Mouse (Mus musculus) inflammation-experienced regulatory T-cells, adult 16 weeks (primary cell): ENCODE measurements around the gene 4930596D02Rik. TPM values are rescaled to one million over a fixed set of nuclear protein-coding genes. Genes with fewer than 3 reads are reported as not detected.

Source experiments
- polyA plus RNA-seq: library from polyadenylated mRNA; unstranded; fragments of 100-300 nt; shearing (Covaris generic); gene quantifications from one replicate; pipeline ENCODE4 v1.2.1, GENCODE M21; 2017

Gene 4930596D02Rik
- polyA plus RNA-seq, result not detected

GRCm38 (mm10) chr14:35811878-35812277 is at the start of gene 4930596D02Rik:
Gene 4930596D02Rik (minus strand): TSS chr14:35811978.

